Mouse (Mus musculus): Measurements from ENCODE around the gene A730015C16Rik.

The A730015C16Rik gene

DNA sequence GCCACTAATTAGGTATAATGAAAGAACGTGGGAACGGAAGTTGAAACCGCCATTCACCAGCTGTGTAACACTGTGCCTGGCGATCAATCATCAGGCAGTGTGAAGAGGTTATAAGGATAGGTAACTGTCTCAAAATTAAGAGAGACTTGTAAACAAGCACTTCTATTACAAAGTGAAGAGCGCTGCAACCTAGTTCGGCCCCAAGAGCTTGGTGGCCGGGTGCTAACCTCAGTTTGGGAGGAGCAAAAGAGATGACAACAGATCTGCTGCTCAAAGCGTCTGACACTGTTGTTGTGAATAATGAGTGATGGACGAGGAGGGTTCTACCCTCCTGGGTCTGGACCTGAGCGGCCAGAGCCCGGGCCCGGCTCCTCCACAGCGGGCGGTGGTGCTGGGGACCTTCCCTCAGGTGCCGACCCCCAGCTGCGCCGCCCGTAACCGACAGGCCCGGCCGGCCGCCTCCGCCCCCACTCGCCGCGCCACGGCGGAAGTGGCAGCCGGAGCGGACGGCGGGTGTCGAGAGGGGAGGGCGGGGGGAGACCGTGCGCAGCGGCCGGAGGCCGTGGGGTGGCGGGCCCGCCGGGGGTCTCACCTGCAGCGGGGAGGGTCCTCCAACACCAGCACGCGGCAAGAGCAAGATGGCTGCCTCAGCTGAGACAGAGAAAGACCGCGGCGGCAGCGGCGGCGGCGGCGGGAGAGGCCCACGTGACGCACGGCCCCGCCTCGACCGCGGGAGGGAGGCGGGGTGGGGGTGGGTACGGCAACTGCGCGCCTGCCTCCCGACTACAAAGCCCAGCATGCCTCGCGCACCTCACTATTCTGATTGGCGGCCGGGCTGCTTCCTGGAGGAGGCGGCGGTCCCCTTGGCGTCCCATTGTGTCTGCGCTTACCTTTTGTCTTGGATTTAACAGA, 15.2 kb downstream of the A730015C16Rik start, which contains the start of gene Btf3l4:
TSS of gene Btf3l4 (minus strand) at position 699 of the 912 bp plus-strand sequence.
- DNase-seq (ENCODE audit: extremely low read depth, insufficient read length, low spot score) = peak; percentile 89

DNA sequence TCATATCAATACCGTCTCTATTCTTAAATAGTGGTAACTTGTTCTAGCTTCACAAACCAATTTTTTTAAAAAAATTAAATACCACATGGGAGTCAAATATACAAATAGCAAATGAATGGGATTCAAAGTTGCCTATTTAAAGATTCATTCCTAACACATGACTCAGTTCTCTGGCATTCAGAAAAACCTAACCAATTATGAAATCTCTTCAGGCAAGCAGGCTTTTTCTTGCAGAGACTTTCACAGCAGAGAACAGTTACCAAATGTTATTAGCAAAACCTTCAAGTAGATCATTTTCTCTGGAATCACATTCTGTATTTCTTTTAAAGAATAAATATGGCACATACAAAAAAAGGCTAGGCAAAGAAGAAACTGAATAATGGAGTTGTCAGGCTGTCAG, 17.7 kb downstream of the A730015C16Rik start:
- no peak for DNase-seq (ENCODE audit: extremely low read depth, insufficient read length, low spot score)

DNA sequence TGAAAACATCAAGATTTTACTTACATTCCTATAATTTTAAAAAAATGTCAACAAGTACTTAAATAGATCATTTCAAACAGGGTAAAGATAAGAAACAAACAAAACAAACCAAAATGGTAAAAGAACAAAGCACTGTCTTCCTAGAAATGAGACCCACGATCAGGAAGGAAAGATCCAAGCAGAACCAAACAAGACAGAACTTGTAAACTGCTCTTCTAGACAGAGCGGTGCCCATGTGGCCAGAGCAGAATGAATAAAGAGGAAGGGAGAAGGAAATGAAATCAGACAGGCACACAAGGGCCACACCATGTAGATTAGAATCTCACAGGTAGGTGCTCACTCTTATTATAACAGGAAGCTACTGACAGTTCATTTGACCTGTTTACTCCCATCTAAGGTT, 21.8 kb downstream of the A730015C16Rik start:
- no peak for DNase-seq (ENCODE audit: extremely low read depth, insufficient read length, low spot score)

DNA sequence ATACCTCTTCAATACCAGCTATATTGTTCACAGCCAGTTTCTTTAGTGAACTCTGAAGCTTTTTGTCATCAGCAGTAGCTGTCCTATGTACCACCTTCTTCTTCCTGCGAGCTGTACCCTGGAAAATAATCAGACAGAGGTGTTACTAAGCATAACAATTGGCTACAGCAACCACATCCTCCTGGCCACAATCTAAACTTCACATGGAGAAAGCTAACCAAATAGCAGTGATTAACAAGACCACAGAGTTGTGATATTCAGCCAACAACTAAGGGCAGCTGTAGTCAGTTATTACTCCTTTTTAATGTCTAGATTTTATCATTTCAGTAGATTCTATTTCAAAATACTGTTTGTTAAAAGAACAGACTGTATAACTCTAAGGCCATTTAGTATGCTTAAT, 22.3 kb downstream of the A730015C16Rik start:
- no peak for DNase-seq (ENCODE audit: extremely low read depth, insufficient read length, low spot score)

DNA sequence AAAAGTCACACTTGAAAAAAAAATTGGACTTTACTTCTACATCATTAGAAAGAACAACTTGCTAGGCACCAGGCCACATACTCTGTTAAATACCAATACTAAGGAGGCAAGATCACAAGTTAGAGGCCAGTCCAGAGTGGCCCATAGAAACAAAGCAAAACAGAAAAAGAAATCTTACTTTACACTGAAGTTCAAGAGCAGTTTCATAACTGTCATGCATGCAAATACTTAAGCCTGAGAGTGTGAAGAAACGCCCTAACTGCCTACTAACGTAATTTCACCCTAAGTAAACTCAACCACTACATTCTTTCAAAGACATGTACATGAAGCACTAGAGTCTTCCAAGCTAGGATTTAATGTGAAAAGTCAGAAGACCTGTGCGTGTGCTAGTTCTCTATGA, 22.7 kb downstream of the A730015C16Rik start:
- DNase-seq (ENCODE audit: extremely low read depth, insufficient read length, low spot score) = no peak

DNA sequence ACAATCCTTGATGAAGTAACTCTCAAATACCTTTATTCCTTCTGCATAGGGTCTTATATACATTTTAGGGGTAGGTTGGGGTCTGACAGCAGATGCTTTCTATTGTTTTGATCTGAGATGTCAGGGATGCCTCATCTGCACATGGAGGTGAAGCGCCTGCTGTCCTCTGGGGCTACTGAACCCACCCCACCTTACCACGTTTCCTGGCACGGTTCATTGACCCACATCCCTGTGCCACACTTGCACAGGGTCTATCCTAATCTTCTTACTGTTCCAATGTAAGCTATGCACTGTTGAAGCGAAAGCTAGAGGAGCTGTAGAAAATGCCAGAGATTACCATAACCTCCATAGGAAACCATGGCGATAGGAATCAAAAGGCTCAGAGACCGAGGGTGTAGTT, 36.9 kb downstream of the A730015C16Rik start:
- no peak for DNase-seq (ENCODE audit: extremely low read depth, insufficient read length, low spot score)

DNA sequence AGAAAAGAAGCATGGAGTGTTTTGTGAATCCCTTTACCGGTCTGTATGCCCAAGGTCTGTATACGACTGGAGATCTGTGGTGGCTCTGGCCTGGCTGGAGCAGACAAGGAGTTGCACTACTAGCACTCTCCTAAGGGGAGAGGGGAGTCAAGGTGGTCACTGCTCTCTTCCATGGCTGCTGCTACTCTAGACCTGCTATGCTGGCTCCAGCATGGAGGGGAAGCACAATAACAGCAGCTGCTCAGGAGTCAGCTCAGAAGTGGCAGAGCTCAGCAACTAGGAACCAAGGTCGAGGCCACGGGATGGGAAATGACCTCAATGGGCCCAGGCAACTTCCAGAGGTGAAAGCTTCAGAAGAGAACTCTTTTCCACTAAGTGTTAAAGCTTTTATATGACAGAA, 37.3 kb downstream of the A730015C16Rik start:
- DNase-seq (ENCODE audit: extremely low read depth, insufficient read length, low spot score) = no peak

DNA sequence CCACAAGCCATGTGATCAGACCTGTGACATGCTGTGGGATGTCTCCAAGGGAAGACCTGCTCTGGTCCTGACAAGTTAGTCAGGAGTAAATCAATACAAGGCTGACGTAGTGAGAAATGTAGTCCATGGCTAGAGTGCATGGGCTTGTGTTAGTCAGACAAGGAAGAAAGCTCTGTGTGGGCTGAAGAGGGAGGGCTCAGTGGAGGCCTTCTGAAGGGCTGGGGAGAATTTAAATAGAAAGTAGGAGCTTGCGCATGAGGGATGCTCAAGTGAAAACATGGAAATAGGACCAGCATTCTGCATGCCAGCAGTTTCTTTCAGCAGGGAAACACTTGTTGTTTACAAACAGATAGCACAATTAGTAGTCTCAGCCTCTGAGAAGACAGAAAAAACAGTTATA, 44.9 kb downstream of the A730015C16Rik start:
- DNase-seq (ENCODE audit: extremely low read depth, insufficient read length, low spot score) = no peak

DNA sequence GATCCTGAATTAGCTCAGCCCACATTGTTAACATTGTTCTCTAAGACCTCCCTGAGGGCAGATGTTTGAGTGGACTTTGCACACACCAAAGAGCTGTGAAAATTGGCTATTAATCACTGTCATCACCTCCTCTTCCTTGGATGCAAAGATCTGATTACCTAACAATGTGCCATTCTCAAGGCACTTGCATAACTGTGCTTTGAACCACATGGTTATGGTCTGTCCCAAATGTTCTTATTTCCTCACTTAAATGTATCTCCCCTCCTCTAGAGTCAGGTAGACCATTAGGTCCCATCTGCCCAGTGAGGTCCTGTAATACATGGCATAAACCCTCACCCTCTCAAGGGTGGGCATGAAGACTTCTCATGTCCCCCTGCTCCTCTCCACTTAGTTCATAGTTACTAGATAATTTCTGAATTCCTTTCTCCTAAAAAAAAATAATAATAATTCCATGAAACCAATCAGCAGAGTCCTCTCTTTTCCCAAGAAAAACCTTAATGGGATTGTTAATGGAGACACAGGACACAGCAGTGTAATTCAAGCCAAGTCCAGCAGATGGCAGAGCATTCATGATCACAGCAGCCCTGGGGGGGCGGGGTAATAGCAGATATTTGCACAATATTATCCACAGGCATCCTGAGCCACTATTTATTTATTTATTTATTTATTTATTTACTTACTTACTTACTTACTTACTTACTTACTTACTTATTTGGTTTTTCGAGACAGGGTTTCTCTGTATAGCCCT, 50.2 kb downstream of the A730015C16Rik start:
- no peak for DNase-seq (ENCODE audit: extremely low read depth, insufficient read length, low spot score)
